Mouse (Mus musculus) lung, postnatal 14 days (tissue): ENCODE data around the gene Pdia2.
"Not testable (repeated sequence)": the region's sequence is repeated elsewhere in the genome, so short reads cannot be mapped to it uniquely, and the experiment has no call there.

Source experiments
- DNase-seq: peaks from one replicate; pipeline ENCODE4 v3.0.0; 2021

Pdia2 gene

DNA sequence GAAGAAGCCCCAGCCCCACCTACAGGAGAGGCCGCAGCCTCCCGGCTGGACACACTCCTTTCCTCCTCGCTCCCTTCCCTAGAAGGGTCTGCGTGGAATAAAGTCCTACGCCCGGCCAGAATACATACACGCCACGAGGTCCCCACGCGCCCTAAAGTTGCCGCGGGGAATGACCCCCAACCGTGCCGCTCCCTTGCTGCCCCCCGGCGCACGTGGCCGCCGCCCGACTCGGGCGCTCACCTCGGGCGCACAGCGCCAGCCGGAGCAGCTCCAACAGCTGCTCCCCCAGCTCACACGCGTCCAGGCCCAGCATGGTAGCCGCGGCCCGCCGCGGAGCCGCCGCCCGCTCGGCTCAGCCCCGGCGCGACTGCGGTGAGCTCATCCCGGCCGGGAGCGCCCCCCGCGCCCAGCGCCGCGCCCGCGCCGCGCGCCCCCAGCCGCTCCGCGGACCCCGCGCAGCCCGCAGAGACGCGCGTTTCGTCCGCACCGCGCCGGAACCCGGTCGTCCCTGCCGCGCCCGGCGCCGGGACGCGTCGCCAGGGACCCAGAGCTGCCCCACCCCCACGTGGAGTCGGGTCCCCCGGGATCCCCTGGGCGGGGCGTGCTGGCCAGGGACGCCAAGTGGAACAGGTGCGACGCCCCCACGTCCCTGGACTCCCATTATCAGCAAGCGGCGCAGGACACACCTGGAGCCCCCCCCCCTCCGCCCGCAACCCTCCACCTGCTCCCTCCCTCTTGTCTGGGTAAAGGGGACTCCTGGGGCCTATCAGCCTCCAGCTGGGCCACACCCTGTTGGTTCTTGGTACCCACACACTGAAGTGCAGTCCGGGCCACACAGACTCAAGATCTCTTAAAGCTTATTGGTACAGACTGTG is 2.2 kb upstream of the Pdia2 start:
- no peak for DNase-seq

DNA sequence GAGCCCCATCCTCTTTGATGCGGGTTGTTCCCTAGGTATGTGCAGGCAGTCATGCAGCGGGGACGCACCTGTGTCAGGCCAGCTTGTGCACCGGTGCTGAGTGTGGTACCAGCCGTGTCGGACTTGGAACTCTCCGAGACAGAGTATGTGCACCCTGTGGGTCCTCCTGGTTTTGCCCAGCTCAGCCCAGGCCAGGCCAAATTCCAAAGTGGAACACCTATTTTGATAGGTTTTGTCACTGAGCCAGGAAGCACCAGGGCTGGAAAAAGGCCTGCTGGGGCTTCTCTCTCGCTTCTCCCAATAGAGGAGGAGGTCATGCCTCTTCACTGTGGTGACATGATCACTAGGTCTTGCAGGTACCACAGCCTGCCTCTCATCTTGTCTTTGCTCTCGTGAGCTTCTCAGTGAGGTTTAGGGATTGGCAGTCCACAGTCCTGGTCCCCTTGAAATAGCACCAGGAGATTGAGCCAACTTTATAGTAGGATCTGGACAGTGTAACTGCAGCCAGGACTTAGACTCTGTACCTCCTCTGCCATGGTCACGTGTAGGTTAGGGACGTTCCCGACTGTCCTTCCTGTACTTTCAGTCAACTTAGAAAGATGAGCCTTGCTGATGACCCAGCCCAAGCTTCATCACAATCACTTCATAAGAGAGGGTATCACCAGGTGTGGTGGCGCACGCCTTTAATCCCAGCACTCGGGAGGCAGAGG is 6.3 kb downstream of the Pdia2 start:
- no peak for DNase-seq

GRCm38 (mm10) chr17:26191486-26191885 is 7.4 kb downstream of the Pdia2 start:
- DNase-seq: not testable (repeated sequence)

- DNase-seq: no peak
Observed at GRCm38 (mm10) chr17:26188091-26188805, 10.6 kb downstream of the Pdia2 start.

DNA sequence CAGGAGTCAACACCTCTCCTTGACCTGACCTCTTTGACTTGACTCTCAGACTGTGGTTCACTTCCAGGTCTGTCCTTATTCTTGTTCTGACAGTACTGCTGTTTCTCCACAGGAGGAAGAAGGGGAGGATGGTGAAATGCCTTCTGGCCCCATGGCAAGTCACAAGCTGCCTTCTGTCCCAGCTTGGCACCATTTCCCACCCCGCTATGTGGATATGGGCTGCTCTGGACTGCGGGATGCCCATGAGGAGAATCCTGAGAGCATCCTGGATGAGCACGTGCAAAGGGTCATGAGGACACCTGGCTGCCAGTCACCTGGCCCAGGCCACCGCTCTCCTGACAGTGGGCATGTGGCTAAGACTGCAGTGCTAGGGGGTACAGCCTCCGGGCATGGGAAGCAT is 11.3 kb downstream of the Pdia2 start:
- no peak for DNase-seq

DNA sequence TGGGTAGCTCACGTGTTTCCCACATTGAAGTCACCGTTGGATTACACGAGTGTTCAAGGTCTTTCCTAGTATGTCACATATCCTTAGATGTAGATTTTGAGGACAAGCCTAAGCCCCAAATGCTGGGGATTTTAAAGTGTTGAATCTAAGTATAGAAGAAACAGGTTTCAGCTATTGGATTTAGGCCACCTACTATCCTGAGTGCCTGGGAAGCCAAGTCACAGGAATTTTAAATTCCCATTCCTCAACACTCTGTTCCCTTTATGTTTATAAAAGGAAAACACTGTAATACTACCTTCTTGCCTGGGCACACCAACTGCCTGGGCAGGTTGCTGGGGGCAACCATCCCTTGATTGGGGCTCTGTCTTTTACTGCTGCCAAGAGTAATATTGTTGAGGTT is 17.7 kb downstream of the Pdia2 start:
- DNase-seq: no peak

DNA sequence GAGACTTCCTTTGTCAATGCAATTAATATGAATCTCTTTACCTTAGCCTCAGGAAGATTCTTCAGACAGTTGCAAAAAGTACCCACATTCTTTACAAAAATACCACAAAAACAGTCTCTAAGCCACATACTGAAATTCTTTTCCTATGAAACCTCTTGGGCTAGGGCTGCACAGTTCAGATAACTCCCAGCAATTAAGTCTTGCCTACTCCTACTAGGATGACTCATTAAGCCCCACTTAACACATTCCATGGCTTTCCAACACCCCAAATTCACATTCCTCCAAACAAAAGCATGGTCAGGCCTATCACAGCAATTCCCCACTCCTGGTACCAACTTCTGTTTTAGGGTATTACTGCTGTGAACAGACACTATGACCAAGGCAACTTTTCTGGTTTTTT is 20.3 kb downstream of the Pdia2 start:
- DNase-seq: no peak

GRCm38 (mm10) chr17:26175248-26175647 is 23.6 kb downstream of the Pdia2 start:
- DNase-seq: not testable (repeated sequence)

DNA sequence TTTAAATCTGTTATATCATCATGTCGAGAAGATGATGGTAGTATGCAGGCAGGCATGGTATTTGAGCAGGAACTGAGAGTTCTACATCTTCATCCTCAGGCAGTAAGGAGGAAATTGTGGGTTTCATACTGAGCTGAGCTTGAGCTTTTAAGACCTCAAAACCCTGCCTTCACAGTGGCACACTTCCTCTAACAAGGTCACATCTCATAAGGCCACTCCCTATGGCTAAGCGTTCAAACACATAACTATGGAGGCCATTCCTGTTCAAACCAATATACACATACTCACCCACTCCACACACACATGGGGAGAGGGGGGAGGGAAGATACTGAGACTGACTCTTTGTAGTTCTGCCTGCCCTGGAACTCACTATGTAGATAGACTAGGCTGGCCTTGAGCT is 30.8 kb downstream of the Pdia2 start:
- DNase-seq: no peak

DNA sequence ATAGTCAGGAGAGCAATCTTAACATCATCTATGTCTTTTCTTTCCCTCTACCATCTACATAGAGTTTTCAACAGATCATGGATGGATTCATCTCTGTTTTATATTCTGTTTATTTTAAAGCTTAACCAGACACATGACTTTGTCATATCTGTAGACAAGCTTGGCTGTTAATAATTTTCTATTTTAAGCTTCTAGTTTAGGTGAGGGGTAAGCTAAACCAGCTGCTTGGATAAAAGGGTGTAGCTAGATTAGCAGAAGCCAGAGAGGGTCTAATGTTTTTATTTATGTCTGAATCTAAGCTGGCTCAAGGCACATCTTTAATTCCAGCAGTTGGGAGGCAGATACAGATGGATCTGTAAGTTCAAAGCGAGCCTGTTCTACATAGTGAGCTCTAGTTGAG is 36.2 kb downstream of the Pdia2 start:
- DNase-seq: no peak

- DNase-seq: no peak
Observed at GRCm38 (mm10) chr17:26151886-26152630, 46.8 kb downstream of the Pdia2 start.

- no peak for DNase-seq
Observed at GRCm38 (mm10) chr17:26149056-26149455, 49.8 kb downstream of the Pdia2 start.
